Mouse (Mus musculus): Measurements from ENCODE around the gene Simc1. TPM values are rescaled to one million over a fixed set of nuclear protein-coding genes. Genes with fewer than 3 reads are reported as not detected.

Simc1 gene
- polyA plus RNA-seq (2014; fragmentation: Nextera tagmentation; extraction: Ambion mirVana), result 5.7 and 5.8 TPM in 2 replicates

- Histone ChIP-seq H3K9me3 (ENCODE audit: control insufficient read depth, low read length) (no peaks in the 10 kb centered on the region), H3K4me1 (ENCODE audit: control insufficient read depth in 2 of 2, insufficient read depth in 2 of 2, low read length in 2 of 2) (peaks cover 2 to 12% of the 10 kb centered on the region in 2 experiments; a peak in 3 of 4 replicates), H3K36me3 (ENCODE audit: control insufficient read depth, insufficient read depth, low read length) (no peaks in the 10 kb centered on the region), H3K27ac (replicated peaks in 1 of 2; ENCODE audit: control insufficient read depth in 1 of 2, insufficient read depth in 1 of 2, low read depth in 2 of 2, low read length in 2 of 2) (peak within 1 kb of the TSS; percentile 6 to 50; a peak in 3 of 4 replicates), H3K27me3 (ENCODE audit: control insufficient read depth, insufficient read depth, low read length) (no peaks in the 10 kb centered on the region), H3K9ac (ENCODE audit: low read length) (peak within 1 kb of the TSS; percentile 80), H3K4me3 (ENCODE audit: control insufficient read depth in 1 of 2, insufficient read depth in 1 of 2, low read depth in 1 of 2, low read length in 2 of 2) (peak within 1 kb of the TSS; percentile 67 to 71), H3K4me2 (ENCODE audit: low read length) (peak within 1 kb of the TSS; percentile 97)
- peak; percentile 92 for ATAC-seq (ENCODE audit: insufficient number of reproducible peaks, insufficient read depth, low FRiP score, low read depth)
- WGBS, result under 1% methylated on average over 100 of the region's 105 CpGs
These were observed at the start of gene Simc1 for GRCm38 (mm10) chr13:54503604-54504521. Simc1 (plus strand) TSS chr13:54503779.

GRCm38 (mm10) chr13:54457062-54457461, 46.5 kb upstream of the Simc1 start:
- peaks cover 79% of the 10 kb centered on the region for H3K36me3 ChIP-seq (ENCODE audit: control insufficient read depth, insufficient read depth, low read length)
- 73% methylated on average over 2 of the region's 2 CpGs for WGBS
- H3K4me1 ChIP-seq (ENCODE audit: control insufficient read depth in 2 of 2, insufficient read depth in 2 of 2, low read length in 2 of 2), result no peaks in the 10 kb centered on the region
- no peak overlapping the region for H3K27ac ChIP-seq (replicated peaks in 1 of 2; ENCODE audit: control insufficient read depth in 1 of 2, insufficient read depth in 1 of 2, low read depth in 2 of 2, low read length in 2 of 2)
- H3K9ac ChIP-seq (ENCODE audit: low read length), result no peak overlapping the region
- no peaks in the 10 kb centered on the region for H3K9me3 ChIP-seq (ENCODE audit: control insufficient read depth, low read length)
- H3K4me3 ChIP-seq (ENCODE audit: control insufficient read depth in 1 of 2, insufficient read depth in 1 of 2, low read depth in 1 of 2, low read length in 2 of 2), result no peak overlapping the region
- ATAC-seq (ENCODE audit: insufficient number of reproducible peaks, insufficient read depth, low FRiP score, low read depth), result no peak
- H3K27me3 ChIP-seq (ENCODE audit: control insufficient read depth, insufficient read depth, low read length), result no peaks in the 10 kb centered on the region
- no peak overlapping the region for H3K4me2 ChIP-seq (ENCODE audit: low read length)

GRCm38 (mm10) chr13:54459282-54459681, 44.3 kb upstream of the Simc1 start:
- ATAC-seq (ENCODE audit: insufficient number of reproducible peaks, insufficient read depth, low FRiP score, low read depth), result no peak
- peaks cover 95% of the 10 kb centered on the region for H3K36me3 ChIP-seq (ENCODE audit: control insufficient read depth, insufficient read depth, low read length)
- WGBS, result 81% methylated on average over 4 of the region's 4 CpGs

GRCm38 (mm10) chr13:54468098-54469011, 35.2 kb upstream of the Simc1 start, which contains the start of gene Thoc3:
Thoc3 (minus strand) TSS chr13:54468849.
- H3K9me3 ChIP-seq (ENCODE audit: control insufficient read depth, low read length), result peaks cover 12% of the 10 kb centered on the region; the same call in 1 of the 2 replicates
- WGBS, result under 1% methylated on average over 61 of the region's 67 CpGs
- H3K27ac ChIP-seq (replicated peaks in 1 of 2; ENCODE audit: control insufficient read depth in 1 of 2, insufficient read depth in 1 of 2, low read depth in 2 of 2, low read length in 2 of 2), result peak within 1 kb of the TSS; percentile 2 to 44; a peak in 3 of 4 replicates
- ATAC-seq (ENCODE audit: insufficient number of reproducible peaks, insufficient read depth, low FRiP score, low read depth), result peak; percentile 90
- peak within 1 kb of the TSS; percentile 59 to 99 for H3K4me3 ChIP-seq (ENCODE audit: control insufficient read depth in 1 of 2, insufficient read depth in 1 of 2, low read depth in 1 of 2, low read length in 2 of 2)
- peak within 1 kb of the TSS; percentile 88 for H3K4me2 ChIP-seq (ENCODE audit: low read length)
- peaks cover 43% of the 10 kb centered on the region for H3K36me3 ChIP-seq (ENCODE audit: control insufficient read depth, insufficient read depth, low read length)
- H3K9ac ChIP-seq (ENCODE audit: low read length), result peak within 1 kb of the TSS; percentile 92
- H3K4me1 ChIP-seq (ENCODE audit: control insufficient read depth in 2 of 2, insufficient read depth in 2 of 2, low read length in 2 of 2), result peaks cover 2 to 9% of the 10 kb centered on the region in 2 experiments
- H3K27me3 ChIP-seq (ENCODE audit: control insufficient read depth, insufficient read depth, low read length), result no peaks in the 10 kb centered on the region

More at GRCm38 (mm10) chr13:54459282-54459681, 44.3 kb upstream of the Simc1 start:
- no peak overlapping the region for H3K9ac ChIP-seq (ENCODE audit: low read length)
- H3K9me3 ChIP-seq (ENCODE audit: control insufficient read depth, low read length), result peaks cover 5% of the 10 kb centered on the region; the same call in 1 of the 2 replicates
- no peak overlapping the region for H3K4me2 ChIP-seq (ENCODE audit: low read length)
- no peak overlapping the region for H3K27ac ChIP-seq (replicated peaks in 1 of 2; ENCODE audit: control insufficient read depth in 1 of 2, insufficient read depth in 1 of 2, low read depth in 2 of 2, low read length in 2 of 2)
- no peaks in the 10 kb centered on the region for H3K4me1 ChIP-seq (ENCODE audit: control insufficient read depth in 2 of 2, insufficient read depth in 2 of 2, low read length in 2 of 2)
- no peaks in the 10 kb centered on the region for H3K27me3 ChIP-seq (ENCODE audit: control insufficient read depth, insufficient read depth, low read length)
- H3K4me3 ChIP-seq (ENCODE audit: control insufficient read depth in 1 of 2, insufficient read depth in 1 of 2, low read depth in 1 of 2, low read length in 2 of 2), result no peak overlapping the region

- H3K27me3 ChIP-seq (ENCODE audit: control insufficient read depth, insufficient read depth, low read length), result no peaks in the 10 kb centered on the region
These were observed 34.6 kb upstream of the Simc1 start for GRCm38 (mm10) chr13:54469012-54469354.

GRCm38 (mm10) chr13:54471967-54472366, 31.6 kb upstream of the Simc1 start:
- Histone ChIP-seq H3K4me3 (ENCODE audit: control insufficient read depth in 1 of 2, insufficient read depth in 1 of 2, low read depth in 1 of 2, low read length in 2 of 2) (no peak overlapping the region), H3K27me3 (ENCODE audit: control insufficient read depth, insufficient read depth, low read length) (no peaks in the 10 kb centered on the region), H3K27ac (replicated peaks in 1 of 2; ENCODE audit: control insufficient read depth in 1 of 2, insufficient read depth in 1 of 2, low read depth in 2 of 2, low read length in 2 of 2) (no peak overlapping the region), H3K9me3 (ENCODE audit: control insufficient read depth, low read length) (peaks cover 3% of the 10 kb centered on the region; the same call in 1 of the 2 replicates), H3K36me3 (ENCODE audit: control insufficient read depth, insufficient read depth, low read length) (peaks cover 7% of the 10 kb centered on the region), H3K4me1 (ENCODE audit: control insufficient read depth in 2 of 2, insufficient read depth in 2 of 2, low read length in 2 of 2) (peaks cover 2 to 9% of the 10 kb centered on the region in 2 experiments), H3K9ac (ENCODE audit: low read length) (no peak overlapping the region), H3K4me2 (ENCODE audit: low read length) (no peak overlapping the region)
- no peak for ATAC-seq (ENCODE audit: insufficient number of reproducible peaks, insufficient read depth, low FRiP score, low read depth)
- WGBS, result 78% methylated on average over 4 of the region's 4 CpGs

More at GRCm38 (mm10) chr13:54469012-54469354, 34.6 kb upstream of the Simc1 start:
- Histone ChIP-seq H3K4me1 (ENCODE audit: control insufficient read depth in 2 of 2, insufficient read depth in 2 of 2, low read length in 2 of 2) (peaks cover 2 to 9% of the 10 kb centered on the region in 2 experiments), H3K4me2 (ENCODE audit: low read length) (peak overlapping the region; percentile 88), H3K36me3 (ENCODE audit: control insufficient read depth, insufficient read depth, low read length) (peaks cover 36% of the 10 kb centered on the region), H3K4me3 (ENCODE audit: control insufficient read depth in 1 of 2, insufficient read depth in 1 of 2, low read depth in 1 of 2, low read length in 2 of 2) (peak overlapping the region; percentile 59 to 99), H3K27ac (replicated peaks in 1 of 2; ENCODE audit: control insufficient read depth in 1 of 2, insufficient read depth in 1 of 2, low read depth in 2 of 2, low read length in 2 of 2) (no peak overlapping the region), H3K9me3 (ENCODE audit: control insufficient read depth, low read length) (peaks cover 9% of the 10 kb centered on the region; the same call in 1 of the 2 replicates), H3K9ac (ENCODE audit: low read length) (peak overlapping the region; percentile 92)
- ATAC-seq (ENCODE audit: insufficient number of reproducible peaks, insufficient read depth, low FRiP score, low read depth), result no peak
- 11% methylated on average over 4 of the region's 4 CpGs for WGBS

- 60% methylated on average over 2 of the region's 2 CpGs for WGBS
These were observed 28.6 kb upstream of the Simc1 start for GRCm38 (mm10) chr13:54474996-54475395.

More at GRCm38 (mm10) chr13:54474996-54475395, 28.6 kb upstream of the Simc1 start:
- no peak for ATAC-seq (ENCODE audit: insufficient number of reproducible peaks, insufficient read depth, low FRiP score, low read depth)
- H3K4me3 ChIP-seq (ENCODE audit: control insufficient read depth in 1 of 2, insufficient read depth in 1 of 2, low read depth in 1 of 2, low read length in 2 of 2), result no peak overlapping the region
- H3K27me3 ChIP-seq (ENCODE audit: control insufficient read depth, insufficient read depth, low read length), result no peaks in the 10 kb centered on the region
- no peaks in the 10 kb centered on the region for H3K36me3 ChIP-seq (ENCODE audit: control insufficient read depth, insufficient read depth, low read length)
- no peak overlapping the region for H3K27ac ChIP-seq (replicated peaks in 1 of 2; ENCODE audit: control insufficient read depth in 1 of 2, insufficient read depth in 1 of 2, low read depth in 2 of 2, low read length in 2 of 2)
- H3K4me2 ChIP-seq (ENCODE audit: low read length), result no peak overlapping the region
- peaks cover 3% of the 10 kb centered on the region; the same call in 1 of the 2 replicates for H3K9me3 ChIP-seq (ENCODE audit: control insufficient read depth, low read length)
- H3K9ac ChIP-seq (ENCODE audit: low read length), result no peak overlapping the region
- no peaks in the 10 kb centered on the region for H3K4me1 ChIP-seq (ENCODE audit: control insufficient read depth in 2 of 2, insufficient read depth in 2 of 2, low read length in 2 of 2)

Data from heart, embryonic 14.5 days (tissue).